Mouse (Mus musculus) heart, embryonic 13.5 days (tissue): ENCODE results near the gene Crlf1. TPM values are rescaled to one million over a fixed set of nuclear protein-coding genes. Genes with fewer than 3 reads are reported as not detected.
"Not testable (repeated sequence)": the region's sequence is repeated elsewhere in the genome, so short reads cannot be mapped to it uniquely, and the experiment has no call there.

Experiments used
- ATAC-seq: fragments of 200-750 bp; cut with Nextera tagmentation; 2 replicates; pipeline ENCODE4 v1.8.0; 2017; ENCODE audit warnings: moderate TSS enrichment; ENCODE audit not compliant: insufficient number of reproducible peaks, low FRiP score, low TSS enrichment; ENCODE audit errors: extremely low read depth
- H3K27ac ChIP-seq: fragments of 300-500 bp; sonication (generic); replicated peaks from 2 replicates; pipeline ENCODE4 v1.5.1; 2015; ENCODE audit warnings: moderate library complexity, mild to moderate bottlenecking, inconsistent platforms
- H3K27me3 ChIP-seq: fragments of 300-500 bp; sonication (generic); replicated peaks from 2 replicates; pipeline ENCODE4 v1.6.1; 2015; ENCODE audit warnings: mild to moderate bottlenecking, inconsistent platforms
- H3K36me3 ChIP-seq: fragments of 300-500 bp; sonication (generic); 2 replicates; pipeline ENCODE4 v1.6.1; 2015; ENCODE audit warnings: mild to moderate bottlenecking, inconsistent platforms
- H3K4me1 ChIP-seq: fragments of 300-500 bp; sonication (generic); 2 replicates; pipeline ENCODE4 v1.6.1; 2015; ENCODE audit warnings: inconsistent platforms
- H3K4me2 ChIP-seq: fragments of 300-500 bp; sonication (generic); 2 replicates; pipeline ENCODE4 v1.6.1; 2015; ENCODE audit warnings: inconsistent platforms, mild to moderate bottlenecking, moderate library complexity
- H3K4me3 ChIP-seq: fragments of 300-500 bp; sonication (generic); 2 replicates; pipeline ENCODE4 v1.5.1; 2015; ENCODE audit warnings: moderate library complexity, mild to moderate bottlenecking, inconsistent platforms
- H3K9ac ChIP-seq: fragments of 300-500 bp; sonication (generic); 2 replicates; pipeline ENCODE4 v1.6.1; 2015; ENCODE audit warnings: inconsistent platforms, mild to moderate bottlenecking, moderate library complexity
- H3K9me3 ChIP-seq: fragments of 300-500 bp; sonication (generic); 2 replicates; pipeline ENCODE4 v1.6.1; 2016; ENCODE audit warnings: inconsistent platforms
- WGBS: fragments of 180-500 bp; shearing (Covaris S2); methylation state at CpG from one replicate; pipeline ENCODE4 v1.1.7; 2015; ENCODE audit warnings: mixed read lengths; 5-methylcytosine and 5-hydroxymethylcytosine counted together
- polyA plus RNA-seq: library from polyadenylated mRNA; unstranded; fragments of >200 nt; fragmentation: Nextera tagmentation; extraction: Ambion mirVana; gene quantifications from 2 replicates; pipeline ENCODE4 v1.2.1, GENCODE M21; 2015

The Crlf1 gene
- polyA plus RNA-seq, 1 experiment from 2014 or later: 5.5 TPM

- no peaks in the 10 kb centered on the region for H3K9me3 ChIP-seq
- no peak for ATAC-seq
- peak overlapping the region; percentile 98 for H3K27ac ChIP-seq
- WGBS: 7% methylated on average over 25 of the region's 25 CpGs
- H3K27me3 ChIP-seq: no peaks in the 10 kb centered on the region
- H3K4me3 ChIP-seq: peak overlapping the region; percentile 98
- H3K4me1 ChIP-seq: peaks cover 70% of the 10 kb centered on the region
- H3K36me3 ChIP-seq: peaks cover 52% of the 10 kb centered on the region
- peak overlapping the region; percentile 89 for H3K4me2 ChIP-seq
- peak overlapping the region; percentile 99 for H3K9ac ChIP-seq
Observed at GRCm38 (mm10) chr8:70509281-70509952, 16.5 kb downstream of the Crlf1 start.

- Histone ChIP-seq H3K36me3 (peaks cover 56% of the 10 kb centered on the region), H3K27me3 (no peaks in the 10 kb centered on the region), H3K4me3 (peak within 1 kb of the TSS; percentile 98), H3K9me3 (no peaks in the 10 kb centered on the region), H3K4me2 (peak within 1 kb of the TSS; percentile 89), H3K9ac (peak within 1 kb of the TSS; percentile 99), H3K4me1 (peaks cover 60% of the 10 kb centered on the region), H3K27ac (peak within 1 kb of the TSS; percentile 98)
- ATAC-seq: peak; percentile 82
- 1% methylated on average over 74 of the region's 74 CpGs for WGBS
Observed at GRCm38 (mm10) chr8:70510228-70510915, 17.4 kb downstream of the Crlf1 start, which contains the start of gene Uba52. Uba52 (minus strand) TSS chr8:70510801.

DNA sequence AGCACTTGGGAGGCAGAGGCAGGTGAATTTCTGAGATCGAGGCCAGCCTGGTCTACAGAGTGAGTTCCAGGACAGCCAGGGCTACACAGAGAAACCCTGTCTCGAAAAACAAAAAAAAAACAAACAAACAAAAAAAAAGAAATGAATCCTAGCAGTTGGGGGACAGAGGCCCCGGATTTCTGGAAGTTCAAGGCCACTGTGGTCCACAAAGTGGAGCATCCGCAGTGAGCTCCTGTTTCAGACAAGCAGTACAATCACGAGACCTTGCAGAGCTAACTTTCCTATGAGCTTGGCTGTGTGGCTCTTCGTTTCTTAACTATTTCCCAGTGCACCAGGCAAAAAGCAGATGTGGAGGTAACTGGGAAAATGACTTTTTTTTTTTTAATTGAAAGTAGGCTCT, 18.2 kb downstream of the Crlf1 start:
- not testable (repeated sequence) for H3K9me3 ChIP-seq
- H3K36me3 ChIP-seq: peaks cover 64% of the 10 kb centered on the region
- 75% methylated on average over 6 of the region's 6 CpGs for WGBS

DNA sequence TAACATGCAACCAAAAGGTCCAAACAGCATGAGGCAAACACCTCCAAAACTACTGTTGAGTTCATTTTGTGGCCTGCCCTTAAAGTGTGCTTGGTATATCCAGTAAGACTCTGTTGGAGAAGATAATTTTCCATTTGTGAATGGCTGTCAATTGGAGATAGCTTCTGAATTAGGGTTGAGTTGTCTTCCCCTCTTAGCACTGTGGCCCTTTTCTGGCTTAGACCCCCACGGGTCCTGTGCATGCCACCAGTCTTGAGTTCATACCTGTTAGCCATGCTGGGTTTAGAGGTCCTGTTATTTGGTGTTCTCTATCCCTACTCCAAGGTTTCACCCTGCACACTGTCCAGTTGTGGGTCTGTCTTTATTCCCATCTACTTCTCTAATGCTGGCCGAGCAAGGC, 18.8 kb downstream of the Crlf1 start:
- H3K4me2 ChIP-seq: peak overlapping the region; percentile 89; the same call in 1 of the 2 replicates
- H3K9me3 ChIP-seq: no peaks in the 10 kb centered on the region
- H3K36me3 ChIP-seq: peaks cover 70% of the 10 kb centered on the region
- H3K27me3 ChIP-seq: no peaks in the 10 kb centered on the region
- H3K4me3 ChIP-seq: no peak overlapping the region; the same call in 1 of the 2 replicates
- no peak for ATAC-seq
- WGBS: 89% methylated on average over 2 of the region's 2 CpGs
- H3K9ac ChIP-seq: no peak overlapping the region
- H3K4me1 ChIP-seq: peaks cover 51% of the 10 kb centered on the region
- H3K27ac ChIP-seq: no peak overlapping the region

More for the DNA sequence above, 18.2 kb downstream of the Crlf1 start:
- H3K9ac ChIP-seq: peak overlapping the region; percentile 99
- peak overlapping the region; percentile 89 for H3K4me2 ChIP-seq
- peak overlapping the region; percentile 98 for H3K4me3 ChIP-seq
- H3K4me1 ChIP-seq: peaks cover 52% of the 10 kb centered on the region
- H3K27ac ChIP-seq: peak overlapping the region; percentile 98
- H3K27me3 ChIP-seq, ATAC-seq: not testable (repeated sequence)

GRCm38 (mm10) chr8:70512253-70512903, 19.4 kb downstream of the Crlf1 start:
- Histone ChIP-seq H3K4me3 (no peak overlapping the region), H3K36me3 (peaks cover 67% of the 10 kb centered on the region), H3K9ac (no peak overlapping the region), H3K9me3 (no peaks in the 10 kb centered on the region), H3K27me3 (no peaks in the 10 kb centered on the region), H3K27ac (peak overlapping the region; percentile 36; the same call in 1 of the 2 replicates), H3K4me1 (peaks cover 45% of the 10 kb centered on the region), H3K4me2 (peak overlapping the region; percentile 89; the same call in 1 of the 2 replicates)
- ATAC-seq: no peak
- WGBS: 87% methylated on average over 11 of the region's 11 CpGs

DNA sequence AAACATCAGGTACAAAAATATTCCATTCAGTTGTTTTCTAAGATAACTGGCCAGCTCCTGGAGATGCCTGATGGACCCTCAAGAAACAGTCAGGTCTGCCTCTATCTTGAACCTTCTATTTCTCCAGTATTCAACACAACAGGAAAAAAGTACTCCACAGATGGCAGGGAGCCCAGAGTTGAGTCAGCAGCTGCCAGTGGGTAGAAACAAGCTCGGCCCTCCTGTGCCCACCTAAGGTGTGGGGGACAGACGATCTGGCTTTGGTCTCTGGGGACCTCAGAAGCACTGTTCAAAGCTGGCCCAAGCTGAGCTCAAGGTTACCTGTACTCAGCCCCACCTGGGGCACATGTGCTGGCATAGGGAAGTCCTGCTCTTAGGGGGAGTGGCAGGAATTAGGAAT, 20.5 kb downstream of the Crlf1 start:
- H3K4me1 ChIP-seq: peaks cover 38% of the 10 kb centered on the region
- no peaks in the 10 kb centered on the region for H3K27me3 ChIP-seq
- H3K9ac ChIP-seq: peak overlapping the region; percentile 54
- WGBS: 49% methylated on average over 2 of the region's 2 CpGs
- H3K4me3 ChIP-seq: no peak overlapping the region
- no peak for ATAC-seq
- H3K27ac ChIP-seq: peak overlapping the region; percentile 36
- H3K9me3 ChIP-seq: no peaks in the 10 kb centered on the region
- no peak overlapping the region for H3K4me2 ChIP-seq
- peaks cover 67% of the 10 kb centered on the region for H3K36me3 ChIP-seq

- WGBS: 72% methylated on average over 10 of the region's 10 CpGs
- Histone ChIP-seq H3K4me1 (peaks cover 16% of the 10 kb centered on the region), H3K27me3 (no peaks in the 10 kb centered on the region), H3K4me3 (no peak overlapping the region), H3K27ac (no peak overlapping the region), H3K36me3 (peaks cover 67% of the 10 kb centered on the region), H3K9me3 (no peaks in the 10 kb centered on the region), H3K9ac (no peak overlapping the region), H3K4me2 (no peak overlapping the region)
- ATAC-seq: no peak
Observed at GRCm38 (mm10) chr8:70517940-70518643, 25.1 kb downstream of the Crlf1 start.

GRCm38 (mm10) chr8:70519043-70519442, 26.1 kb downstream of the Crlf1 start:
- Histone ChIP-seq H3K4me1 (peaks cover 16% of the 10 kb centered on the region), H3K27ac (no peak overlapping the region), H3K36me3 (peaks cover 57% of the 10 kb centered on the region), H3K4me2 (no peak overlapping the region), H3K9me3 (no peaks in the 10 kb centered on the region), H3K27me3 (no peaks in the 10 kb centered on the region), H3K9ac (no peak overlapping the region), H3K4me3 (no peak overlapping the region)
- 88% methylated on average over 6 of the region's 6 CpGs for WGBS
- ATAC-seq: no peak

- Histone ChIP-seq H3K4me3 (no peak overlapping the region), H3K4me2 (no peak overlapping the region), H3K27me3 (no peaks in the 10 kb centered on the region), H3K36me3 (peaks cover 52% of the 10 kb centered on the region), H3K9ac (no peak overlapping the region), H3K4me1 (peaks cover 16% of the 10 kb centered on the region), H3K27ac (no peak overlapping the region), H3K9me3 (no peaks in the 10 kb centered on the region)
- WGBS: 62% methylated on average over 2 of the region's 2 CpGs
- ATAC-seq: no peak
Observed at GRCm38 (mm10) chr8:70519606-70520005, 26.6 kb downstream of the Crlf1 start.

- under 1% methylated on average over 51 of the region's 51 CpGs for WGBS
- peak; percentile 76 for ATAC-seq
- Histone ChIP-seq H3K27ac (peak overlapping the region; percentile 85), H3K9ac (peak overlapping the region; percentile 93), H3K4me2 (peak overlapping the region; percentile 72), H3K9me3 (no peaks in the 10 kb centered on the region), H3K4me3 (peak overlapping the region; percentile 74), H3K36me3 (peaks cover 24% of the 10 kb centered on the region), H3K4me1 (peaks cover 27% of the 10 kb centered on the region), H3K27me3 (no peaks in the 10 kb centered on the region)
Observed at GRCm38 (mm10) chr8:70522592-70523403, 29.8 kb downstream of the Crlf1 start.
